Mouse (Mus musculus) small intestine, adult 2 months (tissue): ENCODE measurements around the gene Mfsd6.

Experiments
- CTCF ChIP-seq: fragments of 200-500 bp; IDR thresholded peaks from 2 replicates; pipeline ENCODE4 v1.5.1; 2012; ENCODE audit warnings: low read depth, mild to moderate bottlenecking, control low read depth, inconsistent platforms, low read length, moderate library complexity, mixed read lengths; ENCODE audit not compliant: insufficient replicate concordance, insufficient read length; ENCODE audit errors: extremely low read depth
- POLR2A ChIP-seq: fragments of 200-500 bp; IDR thresholded peaks from 2 replicates; pipeline ENCODE4 v1.6.1; 2012; ENCODE audit warnings: low read depth, mild to moderate bottlenecking, control low read depth, inconsistent platforms, low read length, moderate library complexity

- TF ChIP-seq CTCF: no peak
- TF ChIP-seq POLR2A: no peak
Observed at GRCm38 (mm10) chr1:52742567-52742966, 15.3 kb upstream of the Mfsd6 start.
